Mouse (Mus musculus) left cerebral cortex, adult 18-20 months (tissue): ENCODE results near the gene Ace. TPM values are rescaled to one million over a fixed set of nuclear protein-coding genes. Genes with fewer than 3 reads are reported as not detected.

Experiments
- DNase-seq, 2 experiments: peaks; one replicate each; pipeline ENCODE4 v3.0.0; 2021 to 2022; ENCODE audit warnings: low spot score in 2 of 2, mixed read lengths in 1 of 2
- total RNA-seq, 2 experiments: library from RNA; stranded (reverse); gene quantifications; 2 replicates each; pipeline ENCODE4 v1.2.3; 2021

The Ace gene
- total RNA-seq, 2 experiments from 2014 or later, result 14.3 to 18.6 TPM

- DNase-seq, result no peak
Measured at GRCm38 (mm10) chr11:105944770-105945672, 22.7 kb upstream of the Ace start.

- no peak for DNase-seq
Measured at GRCm38 (mm10) chr11:105946694-105947154, 21.0 kb upstream of the Ace start.

GRCm38 (mm10) chr11:105948255-105948654 is 19.5 kb upstream of the Ace start:
- no peak for DNase-seq

GRCm38 (mm10) chr11:105950519-105950918 is 17.2 kb upstream of the Ace start:
- no peak for DNase-seq

GRCm38 (mm10) chr11:105951601-105952044 is 16.1 kb upstream of the Ace start:
- DNase-seq, result no peak

GRCm38 (mm10) chr11:105952111-105952510 is 15.6 kb upstream of the Ace start:
- no peak for DNase-seq

- DNase-seq, result no peak
Measured at GRCm38 (mm10) chr11:105952911-105953386, 14.8 kb upstream of the Ace start, which contains the start of gene Cyb561. Gene Cyb561 (minus strand): TSS chr11:105953336.

- no peak for DNase-seq
Measured at GRCm38 (mm10) chr11:105953402-105953801, 14.3 kb upstream of the Ace start.

- no peak for DNase-seq
Measured at GRCm38 (mm10) chr11:105955815-105956430, 11.8 kb upstream of the Ace start.

GRCm38 (mm10) chr11:105957501-105957900 is 10.2 kb upstream of the Ace start:
- DNase-seq, result no peak

- DNase-seq, result no peak
Measured at GRCm38 (mm10) chr11:105958566-105958965, 9.2 kb upstream of the Ace start.

- peak; percentile 42 to 61 for DNase-seq
Measured at GRCm38 (mm10) chr11:105959355-105959754, 8.4 kb upstream of the Ace start.

GRCm38 (mm10) chr11:105964691-105965090 is 3.1 kb upstream of the Ace start:
- no peak for DNase-seq

GRCm38 (mm10) chr11:105966288-105966687 is 1.5 kb upstream of the Ace start:
- DNase-seq, result no peak

GRCm38 (mm10) chr11:105968948-105969347 is 1.2 kb downstream of the Ace start:
- DNase-seq, result no peak

- peak; percentile 25 to 36 for DNase-seq
Measured at GRCm38 (mm10) chr11:105969516-105969915, 1.8 kb downstream of the Ace start.

- DNase-seq, result no peak
Measured at GRCm38 (mm10) chr11:105974593-105974992, 6.8 kb downstream of the Ace start.

GRCm38 (mm10) chr11:105975050-105975449 is 7.3 kb downstream of the Ace start:
- DNase-seq, result no peak

- no peak for DNase-seq
Measured at GRCm38 (mm10) chr11:105975636-105976035, 7.9 kb downstream of the Ace start.

- DNase-seq, result no peak
Measured at GRCm38 (mm10) chr11:105978232-105978631, 10.5 kb downstream of the Ace start.

- no peak for DNase-seq
Measured at GRCm38 (mm10) chr11:105978634-105979033, 10.9 kb downstream of the Ace start.

- DNase-seq, result no peak
Measured at GRCm38 (mm10) chr11:105984452-105984851, 16.7 kb downstream of the Ace start.
